Mouse (Mus musculus) ovary, postnatal 10 days (tissue): ENCODE data around the gene Pgghg.

Experiments used
- DNase-seq: peaks from one replicate; pipeline ENCODE4 v3.0.0; 2022; ENCODE audit warnings: low spot score

The Pgghg gene

GRCm38 (mm10) chr7:140990622-140991021, 49.4 kb downstream of the Pgghg start:
- no peak for DNase-seq

DNA sequence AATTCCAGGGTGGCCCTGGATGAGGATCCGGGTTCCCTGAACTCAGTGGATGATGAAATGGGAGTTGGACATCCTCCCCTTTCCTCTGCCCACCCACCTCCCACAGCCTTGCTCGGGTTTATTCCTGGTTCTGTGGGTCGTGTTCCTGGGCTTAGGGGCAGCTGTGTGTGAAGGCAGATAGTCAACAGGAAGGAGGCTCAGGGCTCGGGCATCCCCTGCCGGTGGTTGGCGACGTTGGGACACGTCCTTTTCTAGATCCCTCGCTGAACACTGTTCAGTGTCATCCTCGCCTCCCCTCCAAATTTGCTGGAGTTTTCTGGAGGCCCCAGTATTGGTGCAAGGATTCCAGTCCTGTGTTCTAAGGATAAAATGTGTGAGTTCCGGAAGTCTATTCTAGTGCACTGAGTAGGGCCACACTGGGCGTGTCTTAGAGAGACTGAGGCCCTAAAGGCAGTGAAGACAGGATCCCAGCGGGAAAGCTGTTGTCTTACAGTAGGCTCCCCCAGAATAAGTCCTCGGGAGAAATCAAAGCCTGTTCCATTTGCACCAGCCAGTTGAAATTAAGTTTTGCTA, 50.0 kb downstream of the Pgghg start:
- no peak for DNase-seq
